Mouse (Mus musculus) MEL (cell line): ENCODE measurements around the gene Trappc2l. TPM values are rescaled to one million over a fixed set of nuclear protein-coding genes. Genes with fewer than 3 reads are reported as not detected.

Experiments
- DNase-seq: peaks from one replicate; pipeline ENCODE4 v3.0.0; 2011; ENCODE audit warnings: low read depth, low spot score
- H3K27ac ChIP-seq: 2 replicates; pipeline ENCODE4 v1.5.1; 2012; ENCODE audit warnings: low read depth, mild to moderate bottlenecking, control low read depth, low read length, moderate library complexity; ENCODE audit not compliant: control insufficient read depth
- H3K27me3 ChIP-seq, 2 experiments: fragments of 150-350 bp in 1 of 2; sonication (generic) in 1 of 2; 2 replicates each; pipeline ENCODE4 v1.6.1; 2012; ENCODE audit warnings: low read length in 2 of 2, mild to moderate bottlenecking in 2 of 2, improper control_type of control experiment in 1 of 2, moderate library complexity in 1 of 2; ENCODE audit not compliant: insufficient read depth in 2 of 2, control insufficient read depth in 1 of 2
- H3K36me3 ChIP-seq, 2 experiments: 2 replicates each; pipeline ENCODE4 v1.6.1; 2012 to 2014; ENCODE audit warnings: low read length in 2 of 2, improper control_type of control experiment in 1 of 2, inconsistent platforms in 1 of 2, mild to moderate bottlenecking in 1 of 2; ENCODE audit not compliant: insufficient read depth in 2 of 2, control insufficient read depth in 1 of 2
- H3K4me1 ChIP-seq, 2 experiments: fragments of 150-350 bp in 1 of 2; sonication (generic) in 1 of 2; 2 replicates each; pipeline ENCODE4 v1.6.1; 2012; ENCODE audit warnings: low read length in 2 of 2, improper control_type of control experiment in 1 of 2, mild to moderate bottlenecking in 1 of 2; ENCODE audit not compliant: insufficient read depth in 2 of 2, control insufficient read depth in 1 of 2
- H3K4me3 ChIP-seq, 2 experiments: fragments of 150-350 bp in 1 of 2; sonication (generic) in 1 of 2; 2 replicates each; pipeline ENCODE4 v1.5.1; 2012; ENCODE audit warnings: low read depth in 2 of 2, low read length in 2 of 2, mild to moderate bottlenecking in 2 of 2, moderate library complexity in 2 of 2, control low read depth in 1 of 2, improper control_type of control experiment in 1 of 2; ENCODE audit not compliant: control insufficient read depth in 1 of 2, insufficient read depth in 1 of 2
- H3K79me2 ChIP-seq: 2 replicates; pipeline ENCODE4 v1.6.1; 2012; ENCODE audit warnings: mild to moderate bottlenecking, low read length, moderate library complexity; ENCODE audit not compliant: control insufficient read depth, poor library complexity, insufficient read depth
- H3K9ac ChIP-seq: 2 replicates; pipeline ENCODE4 v1.6.1; 2012; ENCODE audit warnings: low read depth, mild to moderate bottlenecking, control low read depth, low read length, moderate library complexity; ENCODE audit not compliant: control insufficient read depth, poor library complexity, severe bottlenecking
- H3K9me3 ChIP-seq: fragments of 150-350 bp; sonication (generic); replicated peaks from 2 replicates; pipeline ENCODE4 v1.6.1; 2012; ENCODE audit warnings: mild to moderate bottlenecking, low read length, improper control_type of control experiment, moderate library complexity; ENCODE audit not compliant: insufficient read depth
- BHLHE40 ChIP-seq: IDR thresholded peaks from 2 replicates; pipeline ENCODE4 v1.6.1; 2012; ENCODE audit warnings: low read depth, mild to moderate bottlenecking, inconsistent platforms, low read length, improper control_type of control experiment, borderline replicate concordance
- CHD1 ChIP-seq: IDR thresholded peaks from 2 replicates; pipeline ENCODE4 v1.6.1; 2012; ENCODE audit warnings: low read depth, mild to moderate bottlenecking, inconsistent platforms, low read length, improper control_type of control experiment
- CHD2 ChIP-seq: IDR thresholded peaks from 2 replicates; pipeline ENCODE4 v1.6.1; 2011; ENCODE audit warnings: low read length, improper control_type of control experiment
- CTCF ChIP-seq, 3 experiments: IDR thresholded peaks in 2 of 3; conservative IDR thresholded peaks in 1 of 3; 2 replicates each; pipeline ENCODE4 v1.5.1; 2011 to 2012; ENCODE audit warnings: low read length in 3 of 3, low read depth in 2 of 3, mild to moderate bottlenecking in 2 of 3, improper control_type of control experiment in 1 of 3, inconsistent platforms in 1 of 3, mixed read lengths in 1 of 3, moderate library complexity in 1 of 3; ENCODE audit not compliant: control insufficient read depth in 1 of 3, insufficient read depth in 1 of 3, poor library complexity in 1 of 3, severe bottlenecking in 1 of 3
- E2F4 ChIP-seq: IDR thresholded peaks from 2 replicates; pipeline ENCODE4 v1.6.1; 2011; ENCODE audit warnings: low read depth, low read length, improper control_type of control experiment, borderline replicate concordance
- ELF1 ChIP-seq: IDR thresholded peaks from 2 replicates; pipeline ENCODE4 v1.6.1; 2014; ENCODE audit warnings: low read depth, mild to moderate bottlenecking, inconsistent platforms, low read length, improper control_type of control experiment, moderate library complexity
- EP300 ChIP-seq, 2 experiments: IDR thresholded peaks; 2 replicates each; pipeline ENCODE4 v1.6.1; 2011; ENCODE audit warnings: improper control_type of control experiment in 2 of 2, low read length in 2 of 2, low read depth in 1 of 2, mild to moderate bottlenecking in 1 of 2
- GABPA ChIP-seq: IDR thresholded peaks from 2 replicates; pipeline ENCODE4 v1.6.1; 2012; ENCODE audit warnings: low read depth, mild to moderate bottlenecking, inconsistent platforms, low read length, improper control_type of control experiment, moderate library complexity
- GATA1 ChIP-seq: IDR thresholded peaks from 2 replicates; pipeline ENCODE4 v1.6.1; 2011; ENCODE audit warnings: low read depth, low read length, improper control_type of control experiment
- HCFC1 ChIP-seq: IDR thresholded peaks from 2 replicates; pipeline ENCODE4 v1.6.1; 2012; ENCODE audit warnings: low read depth, mild to moderate bottlenecking, inconsistent platforms, low read length, improper control_type of control experiment, moderate library complexity
- JUND ChIP-seq: IDR thresholded peaks from 2 replicates; pipeline ENCODE4 v1.6.1; 2011; ENCODE audit warnings: low read depth, mild to moderate bottlenecking, improper control_type of control experiment, low read length
- KAT2A ChIP-seq: conservative IDR thresholded peaks from 2 replicates; pipeline ENCODE4 v1.6.1; 2012; ENCODE audit warnings: low read depth, low read length, improper control_type of control experiment, inconsistent platforms
- MAFK ChIP-seq: IDR thresholded peaks from 2 replicates; pipeline ENCODE4 v1.6.1; 2011; ENCODE audit warnings: low read depth, mild to moderate bottlenecking, low read length, improper control_type of control experiment, borderline replicate concordance
- MAX ChIP-seq: IDR thresholded peaks from 2 replicates; pipeline ENCODE4 v1.6.1; 2011; ENCODE audit warnings: low read length, improper control_type of control experiment
- MAZ ChIP-seq: IDR thresholded peaks from 2 replicates; pipeline ENCODE4 v1.6.1; 2012; ENCODE audit warnings: low read depth, mild to moderate bottlenecking, inconsistent platforms, low read length, improper control_type of control experiment
- MEF2A ChIP-seq: IDR thresholded peaks from 2 replicates; pipeline ENCODE4 v1.6.1; 2014; ENCODE audit warnings: low read depth, mild to moderate bottlenecking, inconsistent platforms, low read length, improper control_type of control experiment; ENCODE audit not compliant: poor library complexity, insufficient replicate concordance, severe bottlenecking; ENCODE audit errors: extremely low read depth
- MXI1 ChIP-seq: IDR thresholded peaks from 2 replicates; pipeline ENCODE4 v1.6.1; 2011; ENCODE audit warnings: mild to moderate bottlenecking, low read depth, low read length, improper control_type of control experiment
- MYB ChIP-seq: IDR thresholded peaks from 2 replicates; pipeline ENCODE4 v1.6.1; 2011; ENCODE audit warnings: mild to moderate bottlenecking, low read depth, low read length, improper control_type of control experiment
- MYC ChIP-seq: IDR thresholded peaks from 2 replicates; pipeline ENCODE4 v1.6.1; 2011; ENCODE audit warnings: low read depth, mild to moderate bottlenecking, low read length, improper control_type of control experiment, moderate library complexity
- NELFE ChIP-seq: IDR thresholded peaks from 2 replicates; pipeline ENCODE4 v1.6.1; 2011; ENCODE audit warnings: low read depth, low read length, improper control_type of control experiment
- NRF1 ChIP-seq: IDR thresholded peaks from 2 replicates; pipeline ENCODE4 v1.6.1; 2014; ENCODE audit warnings: low read depth, mild to moderate bottlenecking, inconsistent platforms, low read length, improper control_type of control experiment, moderate library complexity; ENCODE audit not compliant: poor library complexity, insufficient read depth, severe bottlenecking
- POLR2A ChIP-seq, 2 experiments: IDR thresholded peaks; 2 replicates each; pipeline ENCODE4 v1.6.1; 2011 to 2012; ENCODE audit warnings: low read length in 2 of 2, mild to moderate bottlenecking in 2 of 2, control low read depth in 1 of 2, improper control_type of control experiment in 1 of 2, low read depth in 1 of 2, moderate library complexity in 1 of 2; ENCODE audit not compliant: control insufficient read depth in 1 of 2, insufficient read depth in 1 of 2, poor library complexity in 1 of 2
- POLR2AphosphoS5 ChIP-seq: IDR thresholded peaks from 2 replicates; pipeline ENCODE4 v1.6.1; 2012; ENCODE audit warnings: low read depth, borderline replicate concordance, mild to moderate bottlenecking, inconsistent platforms, low read length, moderate library complexity, mixed read lengths
- RAD21 ChIP-seq: IDR thresholded peaks from 2 replicates; pipeline ENCODE4 v1.6.1; 2011; ENCODE audit warnings: mild to moderate bottlenecking, low read depth, low read length, improper control_type of control experiment
- RCOR1 ChIP-seq: IDR thresholded peaks from 2 replicates; pipeline ENCODE4 v1.6.1; 2012; ENCODE audit warnings: low read depth, mild to moderate bottlenecking, inconsistent platforms, low read length, improper control_type of control experiment
- SIN3A ChIP-seq: IDR thresholded peaks from 2 replicates; pipeline ENCODE4 v1.6.1; 2012; ENCODE audit warnings: low read length, improper control_type of control experiment, inconsistent platforms
- SMC3 ChIP-seq: IDR thresholded peaks from 2 replicates; pipeline ENCODE4 v1.6.1; 2011; ENCODE audit warnings: low read depth, low read length, improper control_type of control experiment
- TAL1 ChIP-seq: IDR thresholded peaks from 2 replicates; pipeline ENCODE4 v1.6.1; 2012; ENCODE audit warnings: mild to moderate bottlenecking, inconsistent platforms, low read length, moderate library complexity, mixed read lengths
- TBP ChIP-seq: IDR thresholded peaks from 2 replicates; pipeline ENCODE4 v1.8.0; 2011; ENCODE audit warnings: low read depth, low read length, improper control_type of control experiment
- TCF12 ChIP-seq: IDR thresholded peaks from 2 replicates; pipeline ENCODE4 v1.6.1; 2014; ENCODE audit warnings: low read depth, mild to moderate bottlenecking, inconsistent platforms, low read length, improper control_type of control experiment, moderate library complexity
- UBTF ChIP-seq: IDR thresholded peaks from 2 replicates; pipeline ENCODE4 v1.6.1; 2012; ENCODE audit warnings: low read depth, mild to moderate bottlenecking, inconsistent platforms, low read length, improper control_type of control experiment, moderate library complexity, borderline replicate concordance; ENCODE audit not compliant: insufficient read depth
- USF1 ChIP-seq: IDR thresholded peaks from 2 replicates; pipeline ENCODE4 v1.6.1; 2014; ENCODE audit warnings: low read depth, mild to moderate bottlenecking, inconsistent platforms, low read length, improper control_type of control experiment, moderate library complexity
- USF2 ChIP-seq, 2 experiments: IDR thresholded peaks; 2 replicates each; pipeline ENCODE4 v1.6.1; 2011 to 2012; ENCODE audit warnings: improper control_type of control experiment in 2 of 2, low read length in 2 of 2, borderline replicate concordance in 1 of 2, inconsistent platforms in 1 of 2, low read depth in 1 of 2, mild to moderate bottlenecking in 1 of 2; ENCODE audit not compliant: insufficient read depth in 1 of 2
- ZC3H11A ChIP-seq: IDR thresholded peaks from 2 replicates; pipeline ENCODE4 v1.6.1; 2012; ENCODE audit warnings: low read depth, mild to moderate bottlenecking, inconsistent platforms, low read length, improper control_type of control experiment
- ZKSCAN1 ChIP-seq: IDR thresholded peaks from 2 replicates; pipeline ENCODE4 v1.6.1; 2012; ENCODE audit warnings: low read depth, mild to moderate bottlenecking, inconsistent platforms, low read length, improper control_type of control experiment, moderate library complexity
- ZMIZ1 ChIP-seq: IDR thresholded peaks from 2 replicates; pipeline ENCODE4 v1.6.1; 2012; ENCODE audit warnings: low read depth, mild to moderate bottlenecking, inconsistent platforms, low read length, improper control_type of control experiment, moderate library complexity
- ZNF384 ChIP-seq: IDR thresholded peaks from 2 replicates; pipeline ENCODE4 v1.6.1; 2012; ENCODE audit warnings: low read depth, mild to moderate bottlenecking, inconsistent platforms, low read length, improper control_type of control experiment
- polyA plus RNA-seq, 2 experiments: library from polyadenylated mRNA; stranded (reverse) in 1 of 2; unstranded in 1 of 2; fragments of >175 nt in 1 of 2; fragments of >200 nt in 1 of 2; gene quantifications; 2 replicates each; pipeline versions ENCODE4 v1.2.1 to v1.2.4; 2012; ENCODE audit warnings: low replicate concordance in 2 of 2, low read depth in 1 of 2; ENCODE audit not compliant: insufficient read length in 2 of 2, insufficient read depth in 1 of 2, missing spikeins in 1 of 2
- total RNA-seq: library from RNA; depleted of rRNA; stranded (reverse); fragments of 300-350 nt; gene quantifications from 2 replicates; pipeline ENCODE4 v1.2.3, GENCODE M21; 2012

Gene Trappc2l
- total and polyA plus RNA-seq, 3 experiments: 15.1 to 21.7 TPM; not detected in 1

GRCm38 (mm10) chr8:122617947-122618546, 6.6 kb downstream of the Trappc2l start:
- Histone ChIP-seq H3K36me3 (no peaks in the 10 kb centered on the region; a peak in 1 of 4 replicates), H3K4me3 (no peak overlapping the region), H3K9me3 (no peaks in the 10 kb centered on the region), H3K27ac (no peak overlapping the region), H3K27me3 (no peaks in the 10 kb centered on the region), H3K4me1 (peaks cover 8 to 12% of the 10 kb centered on the region in 2 experiments), H3K79me2 (no peaks in the 10 kb centered on the region), H3K9ac (no peak overlapping the region)
- DNase-seq: peak; percentile 75
- TF ChIP-seq BHLHE40 (no peak), ELF1 (no peak), MAZ (peak; percentile 69; the same call in 1 of the 2 replicates), USF1 (no peak), GATA1 (no peak), HCFC1 (no peak), SIN3A (0 out of 2 replicates have a peak, but pooled peaks have one; percentile 25), MYC (no peak), TAL1 (no peak), KAT2A (no peak), POLR2A (IDR thresholded peaks at IDR 0.05; ENCODE audit: control insufficient read depth in 1 of 2, insufficient read depth in 1 of 2, low read depth in 1 of 2, low read length in 2 of 2, poor library complexity in 1 of 2) (no peak), MAFK (no peak), RCOR1 (no peak), E2F4 (no peak), MEF2A (no peak), ZKSCAN1 (no peak), EP300 (IDR thresholded peaks at IDR 0.05; ENCODE audit: low read depth in 1 of 2, low read length in 2 of 2) (no peak), CHD2 (no peak), CTCF (IDR thresholded peaks at IDR 0.05 in 2 of 3, conservative IDR thresholded peaks at IDR 0.05 in 1 of 3; ENCODE audit: control insufficient read depth in 1 of 3, insufficient read depth in 1 of 3, low read depth in 2 of 3, low read length in 3 of 3, poor library complexity in 1 of 3, severe bottlenecking in 1 of 3) (peak; percentile 39 to 88 (median 74)), NELFE (0 out of 2 replicates have a peak, but pooled peaks have one; percentile 20), TBP (no peak), ZMIZ1 (no peak), CHD1 (no peak), MXI1 (no peak), MYB (no peak), GABPA (no peak), RAD21 (peak; percentile 81), JUND (no peak), UBTF (no peak), MAX (no peak), TCF12 (0 out of 2 replicates have a peak, but pooled peaks have one; percentile 5), USF2 (IDR thresholded peaks at IDR 0.05; ENCODE audit: borderline replicate concordance in 1 of 2, insufficient read depth in 1 of 2, low read depth in 1 of 2, low read length in 2 of 2) (no peak), NRF1 (no peak), ZC3H11A (peak; percentile 92), POLR2AphosphoS5 (no peak), ZNF384 (peak; percentile 94), SMC3 (peak; percentile 90)
